Mouse (Mus musculus): ENCODE results near the gene Mlst8. TPM values are rescaled to one million over a fixed set of nuclear protein-coding genes. Genes with fewer than 3 reads are reported as not detected.
"Not testable (repeated sequence)": the region's sequence is repeated elsewhere in the genome, so short reads cannot be mapped to it uniquely, and the experiment has no call there.

Mlst8 gene
- total RNA-seq, 2 experiments from 2014 or later = 31.6 to 37.4 TPM

GRCm38 (mm10) chr17:24473612-24474275, 5.1 kb downstream of the Mlst8 start, which contains the start of gene Bricd5:
Gene Bricd5 (plus strand): TSS chr17:24473884.
- no peak for DNase-seq (ENCODE audit: extremely low spot score in 1 of 2, low spot score in 2 of 2)
- intact Hi-C loops (cut with DNase I) = no loop called here

DNA sequence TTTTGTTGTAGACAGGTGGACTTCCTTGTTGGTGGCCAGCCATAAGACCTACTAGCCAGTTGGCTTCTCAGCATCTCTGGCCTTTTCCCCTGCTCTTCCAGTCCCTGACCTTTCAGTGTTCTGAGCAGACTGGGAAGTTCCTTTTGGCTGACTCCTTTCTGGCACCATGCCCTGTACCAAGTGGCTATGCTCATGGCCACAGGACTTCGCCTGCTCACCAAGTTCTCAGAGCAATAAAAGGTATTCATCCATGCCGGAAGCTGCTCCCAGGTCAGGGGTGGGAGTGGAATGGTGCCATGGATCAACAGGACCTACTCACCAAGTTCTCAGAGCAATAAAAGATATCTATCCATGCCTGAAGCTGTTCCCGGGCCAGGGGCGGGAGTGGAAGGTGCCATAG, 6.4 kb downstream of the Mlst8 start:
- DNase-seq (ENCODE audit: extremely low spot score in 1 of 2, low spot score in 2 of 2) = peak in 1 of 2 experiments; percentile 65
- intact Hi-C loops (cut with DNase I) = no loop called here

DNA sequence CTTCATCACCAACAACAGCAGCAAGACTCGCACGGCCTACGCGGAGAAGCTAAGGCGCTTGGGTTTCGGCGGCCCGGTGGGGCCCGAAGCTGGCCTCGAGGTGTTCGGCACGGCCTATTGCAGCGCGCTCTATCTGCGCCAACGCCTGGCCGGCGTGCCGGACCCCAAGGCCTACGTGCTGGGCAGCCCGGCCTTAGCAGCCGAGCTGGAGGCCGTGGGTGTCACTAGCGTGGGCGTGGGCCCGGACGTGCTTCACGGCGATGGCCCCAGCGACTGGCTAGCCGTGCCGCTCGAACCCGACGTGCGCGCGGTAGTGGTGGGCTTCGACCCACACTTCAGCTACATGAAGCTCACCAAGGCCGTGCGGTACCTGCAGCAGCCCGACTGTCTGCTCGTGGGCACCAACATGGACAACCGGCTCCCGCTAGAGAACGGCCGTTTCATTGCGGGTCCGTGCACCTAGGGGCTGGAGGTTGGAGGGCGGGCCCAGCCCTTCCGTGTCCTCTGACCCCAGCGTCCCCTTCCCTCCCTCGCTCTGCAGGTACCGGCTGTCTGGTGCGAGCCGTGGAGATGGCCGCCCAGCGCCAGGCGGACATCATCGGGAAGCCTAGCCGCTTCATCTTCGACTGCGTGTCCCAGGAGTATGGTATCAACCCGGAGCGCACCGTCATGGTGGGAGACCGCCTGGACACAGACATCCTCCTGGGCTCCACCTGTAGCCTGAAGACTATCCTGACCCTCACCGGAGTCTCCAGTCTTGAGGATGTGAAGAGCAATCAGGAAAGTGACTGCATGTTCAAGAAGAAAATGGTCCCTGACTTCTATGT, 8.0 kb downstream of the Mlst8 start:
- intact Hi-C loops (cut with DNase I) = no loop called here
- peak in 1 of 2 experiments; percentile 77 for DNase-seq (ENCODE audit: extremely low spot score in 1 of 2, low spot score in 2 of 2)

DNA sequence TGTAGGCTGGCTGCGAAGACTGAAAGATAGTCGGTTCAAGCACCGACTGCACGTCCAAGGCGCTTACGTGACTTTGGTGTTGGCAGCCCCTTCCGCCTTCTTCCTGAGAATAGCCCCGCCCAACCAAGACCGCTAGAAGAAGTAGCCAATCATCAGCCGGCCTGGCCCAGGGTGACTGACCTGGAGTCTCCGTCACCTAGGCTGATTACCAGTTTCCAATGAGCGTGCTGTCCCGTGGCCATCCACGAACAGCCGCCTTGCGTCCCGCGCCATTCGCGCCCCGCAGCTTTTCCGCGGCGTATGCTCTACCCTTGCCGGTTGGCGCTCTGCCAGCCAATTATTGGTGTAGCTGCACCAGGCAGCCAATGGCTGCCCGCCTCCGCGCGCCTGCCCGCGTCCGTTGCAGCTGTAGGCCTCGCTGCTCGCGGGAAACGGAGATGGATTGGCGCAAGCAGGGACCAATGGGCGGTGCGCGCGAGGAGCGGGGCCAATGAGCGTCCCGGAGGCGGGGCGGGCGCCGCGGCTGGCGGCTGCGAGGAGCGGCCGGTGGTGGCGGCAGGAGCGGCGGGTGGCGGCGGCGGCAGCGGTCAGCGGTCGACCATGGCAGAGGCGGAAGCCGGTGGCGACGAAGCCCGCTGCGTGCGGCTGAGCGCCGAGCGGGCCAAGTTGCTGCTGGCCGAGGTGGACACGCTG, 8.8 kb downstream of the Mlst8 start, which contains the start of the genes E4f1 and Pgp:
E4f1 (minus strand) TSS at position 404 of the 693 bp plus-strand sequence.
Pgp (plus strand) TSS at position 483 of the 693 bp plus-strand sequence.
- intact Hi-C loops (cut with DNase I) = no loop called here

DNA sequence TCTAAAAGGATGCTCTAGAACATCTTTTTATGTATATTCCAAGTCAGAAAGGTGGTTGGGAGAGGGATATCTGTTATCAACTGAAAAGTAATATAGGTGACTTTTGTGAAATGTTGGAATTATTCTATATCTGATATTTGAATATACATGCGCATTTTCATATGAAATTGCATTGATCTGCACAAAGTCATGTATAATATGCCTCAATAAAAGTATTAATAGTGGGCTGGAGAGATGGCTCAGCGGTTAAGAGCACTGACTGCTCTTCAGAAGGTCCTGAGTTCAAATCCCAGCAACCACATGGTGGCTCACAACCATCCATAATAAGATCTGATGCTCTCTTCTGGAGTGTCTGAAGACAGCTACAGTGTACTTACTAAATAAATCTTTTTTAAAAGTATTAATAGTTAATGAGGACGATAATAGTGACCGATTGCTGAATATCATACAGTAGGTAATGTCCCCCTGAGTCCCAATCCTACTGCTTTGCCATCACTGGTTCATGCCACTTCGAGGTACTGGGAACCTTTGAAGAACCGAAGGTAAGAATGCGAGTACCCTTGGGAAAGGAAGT, 9.5 kb downstream of the Mlst8 start:
- intact Hi-C loops (cut with DNase I) = no loop called here
- DNase-seq (ENCODE audit: extremely low spot score in 1 of 2, low spot score in 2 of 2) = no peak

More for the DNA sequence above, 8.8 kb downstream of the Mlst8 start, which contains the start of the genes E4f1 and Pgp:
- peak; percentile 99 to 100 for DNase-seq (ENCODE audit: extremely low spot score in 1 of 2, low spot score in 2 of 2)

GRCm38 (mm10) chr17:24468636-24469246, 10.1 kb downstream of the Mlst8 start:
- no peak for DNase-seq (ENCODE audit: extremely low spot score in 1 of 2, low spot score in 2 of 2)
- intact Hi-C loops (cut with DNase I) = no loop called here

DNA sequence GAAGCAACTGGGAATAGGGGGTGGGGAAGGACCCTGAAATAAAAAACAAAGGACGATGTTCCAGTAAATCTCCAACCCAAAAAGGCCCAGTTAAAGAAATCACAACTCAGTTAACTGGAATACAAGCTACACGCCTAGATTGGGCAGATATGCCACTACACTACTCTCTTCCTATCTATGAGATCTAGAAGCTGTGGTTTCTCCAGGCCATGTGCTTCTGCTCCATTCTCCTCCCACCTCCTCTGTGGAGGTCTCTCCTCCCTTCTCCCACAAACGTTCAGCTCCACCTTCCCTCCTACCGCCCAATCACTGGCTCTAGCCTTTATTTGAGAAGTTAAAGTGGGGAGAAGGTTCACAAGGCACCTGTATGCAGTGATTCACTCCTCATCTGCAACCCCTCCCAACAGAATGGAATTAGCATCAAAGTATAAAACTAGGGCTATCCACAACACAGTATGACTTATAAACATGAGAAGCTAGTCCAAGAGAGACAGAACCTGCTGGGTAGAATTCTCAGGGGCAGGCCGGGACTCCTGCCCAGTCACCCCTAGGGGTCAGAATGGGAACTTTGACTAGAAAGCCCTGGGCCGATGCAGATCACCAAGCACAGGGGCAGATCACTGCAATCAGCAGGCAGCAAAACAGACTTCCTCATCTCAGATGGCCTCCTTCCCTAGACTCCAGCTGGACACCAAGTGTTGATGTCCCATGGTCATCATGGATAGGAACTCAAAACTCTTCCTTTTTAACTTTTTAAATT, 15.3 kb downstream of the Mlst8 start:
- intact Hi-C loops (cut with DNase I) = no loop called here

GRCm38 (mm10) chr17:24462932-24463331, 15.9 kb downstream of the Mlst8 start:
- DNase-seq (ENCODE audit: extremely low spot score in 1 of 2, low spot score in 2 of 2) = no peak
- intact Hi-C loops (cut with DNase I) = no loop called here

More for the DNA sequence above, 15.3 kb downstream of the Mlst8 start:
- no peak for DNase-seq (ENCODE audit: extremely low spot score in 1 of 2, low spot score in 2 of 2)

DNA sequence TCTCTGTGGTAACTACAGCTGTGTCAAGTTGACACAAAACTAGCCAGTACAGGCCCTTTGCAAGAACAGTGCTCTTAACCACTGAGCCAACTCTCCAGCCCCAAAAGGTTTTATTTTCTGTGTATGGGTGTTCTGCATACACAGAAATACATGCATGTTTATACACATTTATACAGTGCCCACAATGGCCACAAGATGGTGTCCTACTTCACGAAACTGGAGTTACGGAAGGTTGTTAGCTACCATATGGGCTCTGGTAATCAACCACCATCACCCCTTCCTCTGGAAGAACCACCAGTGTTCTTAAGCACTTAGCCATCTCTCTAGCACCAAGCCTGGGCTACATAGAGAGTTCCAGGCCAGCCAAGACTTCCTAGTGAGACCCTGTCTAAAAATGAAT, 17.3 kb downstream of the Mlst8 start:
- DNase-seq (ENCODE audit: extremely low spot score in 1 of 2, low spot score in 2 of 2) = no peak
- intact Hi-C loops (cut with DNase I) = no loop called here

- DNase-seq (ENCODE audit: extremely low spot score in 1 of 2, low spot score in 2 of 2); intact Hi-C loops (cut with DNase I): not testable (repeated sequence)
These were observed 23.2 kb downstream of the Mlst8 start for GRCm38 (mm10) chr17:24455523-24456206.

GRCm38 (mm10) chr17:24454756-24455522, 23.9 kb downstream of the Mlst8 start:
- intact Hi-C loops (cut with DNase I) = no loop called here
- peak; percentile 99 to 100 for DNase-seq (ENCODE audit: extremely low spot score in 1 of 2, low spot score in 2 of 2)

GRCm38 (mm10) chr17:24454218-24454755, 24.6 kb downstream of the Mlst8 start:
- intact Hi-C loops (cut with DNase I) = no loop called here
- DNase-seq (ENCODE audit: extremely low spot score in 1 of 2, low spot score in 2 of 2) = no peak

DNA sequence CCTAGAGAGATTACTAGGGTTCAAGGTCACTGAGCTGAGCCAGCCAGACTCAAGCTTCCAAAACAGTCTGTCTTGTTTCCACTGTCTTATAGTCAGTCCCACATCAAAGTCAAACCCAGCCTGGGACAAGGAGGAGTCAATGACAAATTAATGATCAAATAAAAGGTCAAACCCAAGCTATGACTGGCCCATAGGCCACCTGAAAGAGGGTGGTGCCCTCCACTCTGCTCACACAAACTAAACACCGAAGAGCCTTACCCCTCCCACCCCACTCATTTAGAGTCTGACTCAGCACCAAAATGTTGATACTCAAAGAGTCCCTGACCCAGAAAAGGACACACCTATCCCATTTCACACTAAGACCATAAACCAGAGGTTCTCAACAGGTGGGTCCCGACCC, 25.5 kb downstream of the Mlst8 start:
- DNase-seq (ENCODE audit: extremely low spot score in 1 of 2, low spot score in 2 of 2) = no peak
- intact Hi-C loops (cut with DNase I) = no loop called here

DNA sequence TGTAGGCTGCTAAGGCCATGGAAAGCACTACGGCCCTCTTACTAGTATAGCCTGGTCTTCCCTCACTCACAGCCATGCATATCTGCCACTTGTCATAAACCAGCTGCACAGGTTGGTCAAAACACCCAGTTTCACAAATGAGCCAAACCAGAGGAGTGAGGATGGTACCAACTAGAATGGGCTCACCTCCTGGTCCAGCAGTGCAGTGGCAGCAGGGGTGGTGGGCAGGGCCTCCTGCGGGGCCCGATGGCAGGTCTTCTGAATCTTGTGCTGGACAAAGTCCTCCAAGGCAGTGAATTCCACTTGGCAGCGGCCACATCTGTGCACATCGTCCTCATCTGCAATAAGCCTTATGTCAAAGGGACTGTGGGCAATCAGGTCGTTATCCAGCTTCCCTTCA, 27.7 kb downstream of the Mlst8 start:
- intact Hi-C loops (cut with DNase I) = no loop called here

GRCm38 (mm10) chr17:24449507-24449906, 29.4 kb downstream of the Mlst8 start:
- intact Hi-C loops (cut with DNase I) = no loop called here
- DNase-seq (ENCODE audit: extremely low spot score in 1 of 2, low spot score in 2 of 2) = no peak

More for the DNA sequence above, 27.7 kb downstream of the Mlst8 start:
- DNase-seq (ENCODE audit: extremely low spot score in 1 of 2, low spot score in 2 of 2) = no peak

DNA sequence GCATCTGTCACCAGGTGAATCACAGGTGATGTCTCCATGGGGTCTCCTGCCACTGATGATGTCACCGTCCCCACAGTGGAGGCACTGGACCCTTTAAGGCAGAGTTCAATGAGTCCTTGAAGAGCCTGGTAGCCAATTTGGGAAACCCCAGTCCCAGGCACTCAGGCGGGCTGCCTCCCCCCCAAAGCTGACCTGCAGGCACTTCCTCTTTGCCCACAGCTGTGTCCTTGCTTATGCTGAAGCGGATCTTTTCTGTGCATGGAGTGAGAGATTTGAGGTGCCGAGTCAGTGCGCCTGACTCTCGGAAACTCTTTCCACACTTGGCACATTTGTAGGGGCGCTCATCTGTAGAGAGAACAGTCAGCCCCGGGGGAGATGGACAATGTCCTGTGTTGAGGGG, 32.3 kb downstream of the Mlst8 start:
- no peak for DNase-seq (ENCODE audit: extremely low spot score in 1 of 2, low spot score in 2 of 2)
- intact Hi-C loops (cut with DNase I) = no loop called here
